Mouse (Mus musculus) MEL (cell line): ENCODE results near the gene Fam196b. TPM values are rescaled to one million over a fixed set of nuclear protein-coding genes. Genes with fewer than 3 reads are reported as not detected.

ENCODE experiments used
- DNase-seq: peaks from one replicate; pipeline ENCODE4 v3.0.0; 2011; ENCODE audit warnings: low read depth, low spot score
- H3K27ac ChIP-seq: 2 replicates; pipeline ENCODE4 v1.5.1; 2012; ENCODE audit warnings: low read depth, mild to moderate bottlenecking, control low read depth, low read length, moderate library complexity; ENCODE audit not compliant: control insufficient read depth
- H3K27me3 ChIP-seq, 2 experiments: fragments of 150-350 bp in 1 of 2; sonication (generic) in 1 of 2; 2 replicates each; pipeline ENCODE4 v1.6.1; 2012; ENCODE audit warnings: low read length in 2 of 2, mild to moderate bottlenecking in 2 of 2, improper control_type of control experiment in 1 of 2, moderate library complexity in 1 of 2; ENCODE audit not compliant: insufficient read depth in 2 of 2, control insufficient read depth in 1 of 2
- H3K36me3 ChIP-seq, 2 experiments: 2 replicates each; pipeline ENCODE4 v1.6.1; 2012 to 2014; ENCODE audit warnings: low read length in 2 of 2, improper control_type of control experiment in 1 of 2, inconsistent platforms in 1 of 2, mild to moderate bottlenecking in 1 of 2; ENCODE audit not compliant: insufficient read depth in 2 of 2, control insufficient read depth in 1 of 2
- H3K4me1 ChIP-seq, 2 experiments: fragments of 150-350 bp in 1 of 2; sonication (generic) in 1 of 2; 2 replicates each; pipeline ENCODE4 v1.6.1; 2012; ENCODE audit warnings: low read length in 2 of 2, improper control_type of control experiment in 1 of 2, mild to moderate bottlenecking in 1 of 2; ENCODE audit not compliant: insufficient read depth in 2 of 2, control insufficient read depth in 1 of 2
- H3K4me3 ChIP-seq, 2 experiments: fragments of 150-350 bp in 1 of 2; sonication (generic) in 1 of 2; 2 replicates each; pipeline ENCODE4 v1.5.1; 2012; ENCODE audit warnings: low read depth in 2 of 2, low read length in 2 of 2, mild to moderate bottlenecking in 2 of 2, moderate library complexity in 2 of 2, control low read depth in 1 of 2, improper control_type of control experiment in 1 of 2; ENCODE audit not compliant: control insufficient read depth in 1 of 2, insufficient read depth in 1 of 2
- H3K79me2 ChIP-seq: 2 replicates; pipeline ENCODE4 v1.6.1; 2012; ENCODE audit warnings: mild to moderate bottlenecking, low read length, moderate library complexity; ENCODE audit not compliant: control insufficient read depth, poor library complexity, insufficient read depth
- H3K9ac ChIP-seq: 2 replicates; pipeline ENCODE4 v1.6.1; 2012; ENCODE audit warnings: low read depth, mild to moderate bottlenecking, control low read depth, low read length, moderate library complexity; ENCODE audit not compliant: control insufficient read depth, poor library complexity, severe bottlenecking
- H3K9me3 ChIP-seq: fragments of 150-350 bp; sonication (generic); replicated peaks from 2 replicates; pipeline ENCODE4 v1.6.1; 2012; ENCODE audit warnings: mild to moderate bottlenecking, low read length, improper control_type of control experiment, moderate library complexity; ENCODE audit not compliant: insufficient read depth
- BHLHE40 ChIP-seq: IDR thresholded peaks from 2 replicates; pipeline ENCODE4 v1.6.1; 2012; ENCODE audit warnings: low read depth, mild to moderate bottlenecking, inconsistent platforms, low read length, improper control_type of control experiment, borderline replicate concordance
- CHD2 ChIP-seq: IDR thresholded peaks from 2 replicates; pipeline ENCODE4 v1.6.1; 2011; ENCODE audit warnings: low read length, improper control_type of control experiment
- CTCF ChIP-seq, 3 experiments: IDR thresholded peaks in 2 of 3; conservative IDR thresholded peaks in 1 of 3; 2 replicates each; pipeline ENCODE4 v1.5.1; 2011 to 2012; ENCODE audit warnings: low read length in 3 of 3, low read depth in 2 of 3, mild to moderate bottlenecking in 2 of 3, improper control_type of control experiment in 1 of 3, inconsistent platforms in 1 of 3, mixed read lengths in 1 of 3, moderate library complexity in 1 of 3; ENCODE audit not compliant: control insufficient read depth in 1 of 3, insufficient read depth in 1 of 3, poor library complexity in 1 of 3, severe bottlenecking in 1 of 3
- E2F4 ChIP-seq: IDR thresholded peaks from 2 replicates; pipeline ENCODE4 v1.6.1; 2011; ENCODE audit warnings: low read depth, low read length, improper control_type of control experiment, borderline replicate concordance
- ELF1 ChIP-seq: IDR thresholded peaks from 2 replicates; pipeline ENCODE4 v1.6.1; 2014; ENCODE audit warnings: low read depth, mild to moderate bottlenecking, inconsistent platforms, low read length, improper control_type of control experiment, moderate library complexity
- GATA1 ChIP-seq: IDR thresholded peaks from 2 replicates; pipeline ENCODE4 v1.6.1; 2011; ENCODE audit warnings: low read depth, low read length, improper control_type of control experiment
- JUND ChIP-seq: IDR thresholded peaks from 2 replicates; pipeline ENCODE4 v1.6.1; 2011; ENCODE audit warnings: low read depth, mild to moderate bottlenecking, improper control_type of control experiment, low read length
- KAT2A ChIP-seq: conservative IDR thresholded peaks from 2 replicates; pipeline ENCODE4 v1.6.1; 2012; ENCODE audit warnings: low read depth, low read length, improper control_type of control experiment, inconsistent platforms
- MAFK ChIP-seq: IDR thresholded peaks from 2 replicates; pipeline ENCODE4 v1.6.1; 2011; ENCODE audit warnings: low read depth, mild to moderate bottlenecking, low read length, improper control_type of control experiment, borderline replicate concordance
- MAZ ChIP-seq: IDR thresholded peaks from 2 replicates; pipeline ENCODE4 v1.6.1; 2012; ENCODE audit warnings: low read depth, mild to moderate bottlenecking, inconsistent platforms, low read length, improper control_type of control experiment
- MEF2A ChIP-seq: IDR thresholded peaks from 2 replicates; pipeline ENCODE4 v1.6.1; 2014; ENCODE audit warnings: low read depth, mild to moderate bottlenecking, inconsistent platforms, low read length, improper control_type of control experiment; ENCODE audit not compliant: poor library complexity, insufficient replicate concordance, severe bottlenecking; ENCODE audit errors: extremely low read depth
- MXI1 ChIP-seq: IDR thresholded peaks from 2 replicates; pipeline ENCODE4 v1.6.1; 2011; ENCODE audit warnings: mild to moderate bottlenecking, low read depth, low read length, improper control_type of control experiment
- NELFE ChIP-seq: IDR thresholded peaks from 2 replicates; pipeline ENCODE4 v1.6.1; 2011; ENCODE audit warnings: low read depth, low read length, improper control_type of control experiment
- POLR2A ChIP-seq, 2 experiments: IDR thresholded peaks; 2 replicates each; pipeline ENCODE4 v1.6.1; 2011 to 2012; ENCODE audit warnings: low read length in 2 of 2, mild to moderate bottlenecking in 2 of 2, control low read depth in 1 of 2, improper control_type of control experiment in 1 of 2, low read depth in 1 of 2, moderate library complexity in 1 of 2; ENCODE audit not compliant: control insufficient read depth in 1 of 2, insufficient read depth in 1 of 2, poor library complexity in 1 of 2
- POLR2AphosphoS5 ChIP-seq: IDR thresholded peaks from 2 replicates; pipeline ENCODE4 v1.6.1; 2012; ENCODE audit warnings: low read depth, borderline replicate concordance, mild to moderate bottlenecking, inconsistent platforms, low read length, moderate library complexity, mixed read lengths
- SIN3A ChIP-seq: IDR thresholded peaks from 2 replicates; pipeline ENCODE4 v1.6.1; 2012; ENCODE audit warnings: low read length, improper control_type of control experiment, inconsistent platforms
- SMC3 ChIP-seq: IDR thresholded peaks from 2 replicates; pipeline ENCODE4 v1.6.1; 2011; ENCODE audit warnings: low read depth, low read length, improper control_type of control experiment
- TBP ChIP-seq: IDR thresholded peaks from 2 replicates; pipeline ENCODE4 v1.8.0; 2011; ENCODE audit warnings: low read depth, low read length, improper control_type of control experiment
- TCF12 ChIP-seq: IDR thresholded peaks from 2 replicates; pipeline ENCODE4 v1.6.1; 2014; ENCODE audit warnings: low read depth, mild to moderate bottlenecking, inconsistent platforms, low read length, improper control_type of control experiment, moderate library complexity
- USF2 ChIP-seq, 2 experiments: IDR thresholded peaks; 2 replicates each; pipeline ENCODE4 v1.6.1; 2011 to 2012; ENCODE audit warnings: improper control_type of control experiment in 2 of 2, low read length in 2 of 2, borderline replicate concordance in 1 of 2, inconsistent platforms in 1 of 2, low read depth in 1 of 2, mild to moderate bottlenecking in 1 of 2; ENCODE audit not compliant: insufficient read depth in 1 of 2
- ZKSCAN1 ChIP-seq: IDR thresholded peaks from 2 replicates; pipeline ENCODE4 v1.6.1; 2012; ENCODE audit warnings: low read depth, mild to moderate bottlenecking, inconsistent platforms, low read length, improper control_type of control experiment, moderate library complexity
- ZNF384 ChIP-seq: IDR thresholded peaks from 2 replicates; pipeline ENCODE4 v1.6.1; 2012; ENCODE audit warnings: low read depth, mild to moderate bottlenecking, inconsistent platforms, low read length, improper control_type of control experiment
- polyA plus RNA-seq, 2 experiments: library from polyadenylated mRNA; stranded (reverse) in 1 of 2; unstranded in 1 of 2; fragments of >175 nt in 1 of 2; fragments of >200 nt in 1 of 2; gene quantifications; 2 replicates each; pipeline versions ENCODE4 v1.2.1 to v1.2.4; 2012; ENCODE audit warnings: low replicate concordance in 2 of 2, low read depth in 1 of 2; ENCODE audit not compliant: insufficient read length in 2 of 2, insufficient read depth in 1 of 2, missing spikeins in 1 of 2
- total RNA-seq: library from RNA; depleted of rRNA; stranded (reverse); fragments of 300-350 nt; gene quantifications from 2 replicates; pipeline ENCODE4 v1.2.3, GENCODE M21; 2012

Gene Fam196b
- total and polyA plus RNA-seq, 3 experiments = 0.10 to 0.23 TPM; not detected in 1

DNA sequence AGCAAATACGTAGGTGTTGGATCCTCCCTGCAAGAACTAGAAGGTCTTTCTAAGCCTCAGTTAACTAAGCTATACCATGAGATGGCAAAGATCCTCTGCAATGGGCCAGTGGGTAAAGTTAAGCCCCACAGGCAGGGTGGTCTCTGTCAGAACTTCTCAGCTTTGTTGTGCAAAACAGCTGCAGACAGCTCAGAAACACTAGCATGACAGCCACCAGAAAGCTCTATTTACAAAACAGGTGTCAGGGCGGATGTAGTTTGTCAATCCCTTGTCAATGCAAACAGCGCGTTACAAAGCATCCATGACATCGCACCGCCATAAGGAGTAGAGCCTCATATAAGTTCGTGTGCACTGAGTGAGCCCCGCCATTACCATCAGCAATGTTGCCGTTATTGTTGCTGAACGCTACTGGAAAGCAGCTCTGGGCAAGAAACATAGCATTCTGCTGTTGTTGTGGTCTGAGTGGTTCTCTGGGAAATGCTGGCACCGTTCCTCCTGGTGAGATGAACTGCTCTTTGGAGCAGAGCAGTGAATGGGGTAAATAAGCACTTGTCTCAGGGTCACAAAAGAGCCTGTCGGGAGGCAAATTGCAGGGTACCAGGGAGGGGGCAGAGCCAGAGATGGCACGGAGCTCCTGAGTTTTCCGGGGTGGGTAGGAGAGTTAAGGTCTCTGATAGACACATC, 38.1 kb upstream of the Fam196b start:
- no peaks in the 10 kb centered on the region for H3K4me1 ChIP-seq
- H3K27me3 ChIP-seq = no peaks in the 10 kb centered on the region
- no peaks in the 10 kb centered on the region for H3K79me2 ChIP-seq
- TF ChIP-seq CHD2 (no peak), E2F4 (no peak), MAFK (no peak), KAT2A (no peak)
- DNase-seq = no peak
- H3K9ac ChIP-seq = no peak overlapping the region
- no peak overlapping the region for H3K4me3 ChIP-seq
- no peaks in the 10 kb centered on the region for H3K9me3 ChIP-seq
- no peak overlapping the region for H3K27ac ChIP-seq
- H3K36me3 ChIP-seq = peaks cover 0 to 7% of the 10 kb centered on the region in 2 experiments; a peak in 2 of 4 replicates

DNA sequence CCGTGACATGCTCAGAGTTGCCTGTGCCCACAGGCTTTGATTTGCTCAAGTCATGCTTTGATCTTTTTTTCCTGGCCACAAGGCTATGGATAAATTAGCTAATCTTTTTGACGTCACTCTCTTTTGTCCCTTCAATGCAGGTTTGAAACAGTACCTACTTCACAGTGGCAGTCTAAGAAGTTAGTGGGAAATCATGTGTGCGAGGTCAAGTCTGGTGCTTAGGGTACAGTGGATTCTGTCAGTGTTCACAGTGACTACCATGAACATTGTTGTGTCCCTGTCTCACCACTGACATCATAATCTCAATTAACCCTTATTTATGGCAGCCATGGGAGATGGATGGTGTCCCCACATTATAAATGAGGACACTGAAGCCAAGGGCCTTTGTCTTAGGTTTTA, 37.6 kb upstream of the Fam196b start:
- Histone ChIP-seq H3K36me3 (peaks cover 0 to 7% of the 10 kb centered on the region in 2 experiments; a peak in 2 of 4 replicates), H3K4me3 (no peak overlapping the region), H3K27ac (no peak overlapping the region), H3K9ac (no peak overlapping the region), H3K9me3 (no peaks in the 10 kb centered on the region), H3K27me3 (no peaks in the 10 kb centered on the region), H3K79me2 (no peaks in the 10 kb centered on the region), H3K4me1 (no peaks in the 10 kb centered on the region)
- no peak for DNase-seq
- TF ChIP-seq MXI1 (no peak), POLR2AphosphoS5 (no peak), ZKSCAN1 (no peak), POLR2A (IDR thresholded peaks at IDR 0.05; ENCODE audit: control insufficient read depth in 1 of 2, insufficient read depth in 1 of 2, low read depth in 1 of 2, low read length in 2 of 2, poor library complexity in 1 of 2) (no peak), MAZ (no peak), SMC3 (no peak), JUND (no peak), ELF1 (no peak), USF2 (IDR thresholded peaks at IDR 0.05; ENCODE audit: borderline replicate concordance in 1 of 2, insufficient read depth in 1 of 2, low read depth in 1 of 2, low read length in 2 of 2) (no peak), ZNF384 (no peak), BHLHE40 (no peak), MEF2A (no peak), NELFE (no peak), GATA1 (no peak), TCF12 (no peak), CTCF (IDR thresholded peaks at IDR 0.05 in 2 of 3, conservative IDR thresholded peaks at IDR 0.05 in 1 of 3; ENCODE audit: control insufficient read depth in 1 of 3, insufficient read depth in 1 of 3, low read depth in 2 of 3, low read length in 3 of 3, poor library complexity in 1 of 3, severe bottlenecking in 1 of 3) (no peak), SIN3A (no peak), TBP (no peak)
